Mouse (Mus musculus): ENCODE data around the gene Mcm6. TPM values are rescaled to one million over a fixed set of nuclear protein-coding genes. Genes with fewer than 3 reads are reported as not detected.

Gene Mcm6
- polyA plus RNA-seq, 1 experiment = 7.3 TPM

- H3K36me3 ChIP-seq (ENCODE audit: control insufficient read depth, insufficient read depth, low read length) = peaks cover 55% of the 10 kb centered on the region
- no peak for TF ChIP-seq CTCF (IDR thresholded peaks at IDR 0.05; ENCODE audit: extremely low read depth, insufficient read length, insufficient replicate concordance, low read depth, low read length)
- TF ChIP-seq POLR2A (IDR thresholded peaks at IDR 0.05; ENCODE audit: low read depth, low read length) = no peak
- no peak overlapping the region for H3K4me3 ChIP-seq (ENCODE audit: low read depth, low read length)
- 83% methylated on average over 8 of the region's 8 CpGs for WGBS
- H3K27me3 ChIP-seq (ENCODE audit: control insufficient read depth, insufficient read depth, low read length) = no peaks in the 10 kb centered on the region
- H3K4me1 ChIP-seq (ENCODE audit: control insufficient read depth, insufficient read depth, insufficient read length, low read length) = no peaks in the 10 kb centered on the region
- H3K27ac ChIP-seq (ENCODE audit: insufficient read depth, low read depth, low read length) = no peak overlapping the region
These were observed 75.2 kb downstream of the Mcm6 start for GRCm38 (mm10) chr1:128284157-128284690.

- H3K27me3 ChIP-seq (ENCODE audit: control insufficient read depth, insufficient read depth, low read length) = no peaks in the 10 kb centered on the region
- 96% methylated on average over 3 of the region's 3 CpGs for WGBS
- H3K36me3 ChIP-seq (ENCODE audit: control insufficient read depth, insufficient read depth, low read length) = peaks cover 57% of the 10 kb centered on the region
- TF ChIP-seq POLR2A (IDR thresholded peaks at IDR 0.05; ENCODE audit: low read depth, low read length) = no peak
- TF ChIP-seq CTCF (IDR thresholded peaks at IDR 0.05; ENCODE audit: extremely low read depth, insufficient read length, insufficient replicate concordance, low read depth, low read length) = no peak
- H3K4me3 ChIP-seq (ENCODE audit: low read depth, low read length) = no peak overlapping the region
- no peaks in the 10 kb centered on the region for H3K4me1 ChIP-seq (ENCODE audit: control insufficient read depth, insufficient read depth, insufficient read length, low read length)
- no peak overlapping the region for H3K27ac ChIP-seq (ENCODE audit: insufficient read depth, low read depth, low read length)
These were observed 76.5 kb downstream of the Mcm6 start for GRCm38 (mm10) chr1:128282924-128283323.

GRCm38 (mm10) chr1:128281753-128282152 is 77.7 kb downstream of the Mcm6 start:
- 96% methylated on average over 3 of the region's 3 CpGs for WGBS
- Histone ChIP-seq H3K4me1 (ENCODE audit: control insufficient read depth, insufficient read depth, insufficient read length, low read length) (no peaks in the 10 kb centered on the region), H3K27me3 (ENCODE audit: control insufficient read depth, insufficient read depth, low read length) (no peaks in the 10 kb centered on the region), H3K4me3 (ENCODE audit: low read depth, low read length) (no peak overlapping the region), H3K27ac (ENCODE audit: insufficient read depth, low read depth, low read length) (no peak overlapping the region), H3K36me3 (ENCODE audit: control insufficient read depth, insufficient read depth, low read length) (peaks cover 57% of the 10 kb centered on the region)
- TF ChIP-seq CTCF (IDR thresholded peaks at IDR 0.05; ENCODE audit: extremely low read depth, insufficient read length, insufficient replicate concordance, low read depth, low read length) (no peak), POLR2A (IDR thresholded peaks at IDR 0.05; ENCODE audit: low read depth, low read length) (no peak)

Other genes with a start within 250 kb of the Mcm6 start
- gene Ubxn4, start 115.7 kb downstream of the Mcm6 start, polyA plus RNA-seq (2012; rRNA removed) = 10.5 and 14.8 TPM in 2 replicates
- gene Lct, start 31.3 kb downstream of the Mcm6 start, polyA plus RNA-seq (2012; rRNA removed) = 69.2 and 416 TPM in 2 replicates
- gene Dars, start 57.7 kb upstream of the Mcm6 start, polyA plus RNA-seq (2012; rRNA removed) = 1.3 and 2.3 TPM in 2 replicates
- 11.0 and 15.9 TPM in 2 replicates for gene Cxcr4, start 232.6 kb upstream of the Mcm6 start, polyA plus RNA-seq (2012; rRNA removed)

All from small intestine, adult 2 months (tissue).